In the genomic region with DNA sequence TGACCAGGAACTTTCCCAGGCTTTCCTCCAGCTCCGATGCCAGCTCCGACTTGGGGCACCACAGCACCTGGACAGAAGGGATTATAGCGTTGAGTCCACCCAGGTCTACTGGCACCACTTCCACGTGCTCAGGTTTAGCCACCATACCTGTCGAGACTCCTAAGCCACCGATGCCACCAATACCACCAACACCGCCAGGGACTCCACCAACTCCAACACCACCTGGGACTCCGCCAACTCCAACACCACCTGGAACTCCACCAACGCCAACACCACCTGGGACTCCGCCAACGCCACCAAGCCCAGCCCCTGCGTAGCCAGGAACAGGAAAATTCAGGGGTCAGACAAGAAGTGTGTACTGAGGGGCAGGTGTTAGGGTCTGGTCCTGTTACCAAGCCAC, we compare ENCODE assay signal across 19 mouse cellular contexts. TPM values are rescaled to one million over a fixed set of nuclear protein-coding genes. Genes with fewer than 3 reads are reported as not detected.
"Had no signal": no experiment of that assay in that cellular context is flagged by ENCODE, and none has a peak within 500 bp of the region (broad histone marks: within the 10 kb centered on the region; RNA-seq: fewer than 3 reads in every experiment).

No protein-coding gene starts in this region.

- H3K27ac ChIP-seq: midbrain, embryonic 10.5 days; midbrain, embryonic 12.5 days; neural tube, embryonic 13.5 days; neural tube, embryonic 15.5 days had no signal

- H3K36me3 ChIP-seq: midbrain, embryonic 10.5 days; midbrain, embryonic 12.5 days; neural tube, embryonic 13.5 days; neural tube, embryonic 15.5 days had no signal

- H3K4me2 ChIP-seq: lung, embryonic 14.5 days; midbrain, embryonic 12.5 days; neural tube, embryonic 13.5 days; neural tube, embryonic 15.5 days had no signal

- H3K9me3 ChIP-seq: midbrain, embryonic 10.5 days; midbrain, embryonic 12.5 days; neural tube, embryonic 13.5 days; neural tube, embryonic 15.5 days had no signal

- DNase-seq: lung, adult 18-20 months; lung, embryonic 14.5 days; lung, postnatal 10 days; midbrain, embryonic 14.5 days; retina, postnatal 1 day; right cerebral cortex, adult 18-20 months; right cerebral cortex, postnatal 25 days; right cerebral cortex, postnatal 4 days; spleen, adult 18-20 months; thymus, adult 18-20 months; thymus, postnatal 14 days; thymus, postnatal 36 days had no signal

- H3K27me3 ChIP-seq: midbrain, embryonic 12.5 days; neural tube, embryonic 13.5 days; neural tube, embryonic 15.5 days had no signal

- H3K4me3 ChIP-seq: midbrain, embryonic 10.5 days; midbrain, embryonic 12.5 days; neural tube, embryonic 13.5 days; neural tube, embryonic 15.5 days had no signal

- H3K9ac ChIP-seq: lung, embryonic 14.5 days; midbrain, embryonic 12.5 days; neural tube, embryonic 13.5 days; neural tube, embryonic 15.5 days had no signal

- H3K4me1 ChIP-seq: midbrain, embryonic 12.5 days; neural tube, embryonic 13.5 days; neural tube, embryonic 15.5 days had no signal

RNA-seq across cellular contexts. Expression of a gene that starts 18.0 kb away (rescaled TPM):
- total RNA-seq: megakaryocyte, adult 5-6 weeks; megakaryocyte-erythroid progenitor cell, adult 5-6 weeks; monocyte, adult 5-6 weeks had no signal
